In genomic region chr11:36243747-36244490, GRCm38 (mm10) we compare ENCODE assay signal across 8 mouse cellular contexts.
DNase-seq lines count a peak whose midpoint lies in the region; ATAC-seq lines count a peak whose summit lies in the region.

No protein-coding gene starts in this region.

- peak; percentile 57; the same call in 1 of the 2 replicates for ATAC-seq in hindbrain, embryonic 13.5 days (ENCODE audit: low FRiP score)
- peak; percentile 88 for ATAC-seq in lung, embryonic 15.5 days (ENCODE audit: borderline replicate concordance, extremely low read depth, low FRiP score, low TSS enrichment)

- H3K27ac ChIP-seq in hindbrain, embryonic 13.5 days, result peak overlapping the region; percentile 77
- H3K27ac ChIP-seq in lung, embryonic 15.5 days, result peak overlapping the region; percentile 63

- peaks cover 30% of the 10 kb centered on the region for H3K4me1 ChIP-seq in hindbrain, embryonic 13.5 days (replicated peaks)
- H3K4me1 ChIP-seq in lung, embryonic 15.5 days, result peaks cover 11% of the 10 kb centered on the region

- H3K36me3 ChIP-seq in hindbrain, embryonic 13.5 days, result no peaks in the 10 kb centered on the region
- H3K36me3 ChIP-seq in lung, embryonic 15.5 days, result no peaks in the 10 kb centered on the region

- H3K9me3 ChIP-seq in hindbrain, embryonic 13.5 days, result no peaks in the 10 kb centered on the region
- no peaks in the 10 kb centered on the region for H3K9me3 ChIP-seq in lung, embryonic 15.5 days

- no peak overlapping the region for H3K4me2 ChIP-seq in hindbrain, embryonic 13.5 days
- H3K4me2 ChIP-seq in lung, embryonic 15.5 days, result no peak overlapping the region

- 65% methylated on average over 18 of the region's 18 CpGs for WGBS in hindbrain, embryonic 13.5 days
- 43% methylated on average over 18 of the region's 18 CpGs for WGBS in lung, embryonic 15.5 days

- no peak overlapping the region for H3K9ac ChIP-seq in hindbrain, embryonic 13.5 days
- no peak overlapping the region for H3K9ac ChIP-seq in lung, embryonic 15.5 days

- H3K4me3 ChIP-seq in hindbrain, embryonic 13.5 days, result no peak overlapping the region
- no peak overlapping the region for H3K4me3 ChIP-seq in lung, embryonic 15.5 days

- peak; percentile 13 for DNase-seq in adrenal gland, postnatal 14 days
- no peak for DNase-seq in adrenal gland, adult 18-20 months (ENCODE audit: low spot score in 2 of 2)
- DNase-seq in cerebellum, postnatal 25 days, result peak; percentile 72 to 84
- DNase-seq in skeletal muscle tissue, adult 2 months (ENCODE audit: low read depth, low spot score), result peak; percentile 19
- DNase-seq in thymus, postnatal 0 days (ENCODE audit: low spot score), result no peak
- no peak for DNase-seq in embryo, embryonic 9.5 days (ENCODE audit: extremely low spot score)

- no peaks in the 10 kb centered on the region for H3K27me3 ChIP-seq in hindbrain, embryonic 13.5 days
- peaks cover 3% of the 10 kb centered on the region; the same call in 1 of the 2 replicates for H3K27me3 ChIP-seq in lung, embryonic 15.5 days

Comparison
In these comparisons a context has a peak if more than half of its experiments do, and no peak if none do; other contexts are left out.
1. DNase-seq: peak in adrenal gland, postnatal 14 days (single experiment), cerebellum, postnatal 25 days (2 of 2) and skeletal muscle tissue, adult 2 months (single experiment); none in adrenal gland, adult 18-20 months (0 of 2), thymus, postnatal 0 days (single experiment) and embryo, embryonic 9.5 days (single experiment).